Mouse (Mus musculus): ENCODE measurements around the gene Bmp8b. TPM values are rescaled to one million over a fixed set of nuclear protein-coding genes. Genes with fewer than 3 reads are reported as not detected.
"Not testable (repeated sequence)": the region's sequence is repeated elsewhere in the genome, so short reads cannot be mapped to it uniquely, and the experiment has no call there.

Bmp8b gene
- polyA plus RNA-seq, 1 experiment = not detected

GRCm38 (mm10) chr4:123155004-123155403 is 50.0 kb downstream of the Bmp8b start:
- Histone ChIP-seq H3K27ac (ENCODE audit: control insufficient read depth, insufficient read depth, low read depth, low read length, poor library complexity) (no peak overlapping the region), H3K4me1 (ENCODE audit: control insufficient read depth, insufficient read depth, low read length) (no peaks in the 10 kb centered on the region), H3K4me3 (replicated peaks; ENCODE audit: control insufficient read depth, low read depth, low read length) (no peak overlapping the region)
- TF ChIP-seq CTCF (IDR thresholded peaks at IDR 0.05; ENCODE audit: control insufficient read depth, insufficient read depth, low read length) (no peak), POLR2A (IDR thresholded peaks at IDR 0.05; ENCODE audit: borderline replicate concordance, control insufficient read depth, low read depth, low read length) (no peak)
- 25% methylated on average over 4 of the region's 4 CpGs for WGBS

GRCm38 (mm10) chr4:123155427-123155826 is 50.5 kb downstream of the Bmp8b start:
- H3K4me3 ChIP-seq (replicated peaks; ENCODE audit: control insufficient read depth, low read depth, low read length) = no peak overlapping the region
- TF ChIP-seq POLR2A (IDR thresholded peaks at IDR 0.05; ENCODE audit: borderline replicate concordance, control insufficient read depth, low read depth, low read length) (no peak), CTCF (IDR thresholded peaks at IDR 0.05; ENCODE audit: control insufficient read depth, insufficient read depth, low read length) (no peak)
- no peak overlapping the region for H3K27ac ChIP-seq (ENCODE audit: control insufficient read depth, insufficient read depth, low read depth, low read length, poor library complexity)
- WGBS = 45% methylated on average over 2 of the region's 2 CpGs
- H3K4me1 ChIP-seq (ENCODE audit: control insufficient read depth, insufficient read depth, low read length) = no peaks in the 10 kb centered on the region

GRCm38 (mm10) chr4:123155840-123156239 is 50.9 kb downstream of the Bmp8b start:
- H3K4me3 ChIP-seq (replicated peaks; ENCODE audit: control insufficient read depth, low read depth, low read length) = no peak overlapping the region
- no peak overlapping the region for H3K27ac ChIP-seq (ENCODE audit: control insufficient read depth, insufficient read depth, low read depth, low read length, poor library complexity)
- H3K4me1 ChIP-seq (ENCODE audit: control insufficient read depth, insufficient read depth, low read length) = no peaks in the 10 kb centered on the region
- TF ChIP-seq CTCF (IDR thresholded peaks at IDR 0.05; ENCODE audit: control insufficient read depth, insufficient read depth, low read length) = no peak
- no peak for TF ChIP-seq POLR2A (IDR thresholded peaks at IDR 0.05; ENCODE audit: borderline replicate concordance, control insufficient read depth, low read depth, low read length)

GRCm38 (mm10) chr4:123160571-123160970 is 55.6 kb downstream of the Bmp8b start:
- WGBS = 68% methylated on average over 6 of the region's 6 CpGs
- no peak overlapping the region for H3K27ac ChIP-seq (ENCODE audit: control insufficient read depth, insufficient read depth, low read depth, low read length, poor library complexity)
- no peak overlapping the region for H3K4me3 ChIP-seq (replicated peaks; ENCODE audit: control insufficient read depth, low read depth, low read length)
- no peak for TF ChIP-seq POLR2A (IDR thresholded peaks at IDR 0.05; ENCODE audit: borderline replicate concordance, control insufficient read depth, low read depth, low read length)
- TF ChIP-seq CTCF (IDR thresholded peaks at IDR 0.05; ENCODE audit: control insufficient read depth, insufficient read depth, low read length) = no peak
- H3K4me1 ChIP-seq (ENCODE audit: control insufficient read depth, insufficient read depth, low read length) = no peaks in the 10 kb centered on the region

- WGBS = 77% methylated on average over 3 of the region's 3 CpGs
- not testable (repeated sequence) for H3K4me3 ChIP-seq (replicated peaks; ENCODE audit: control insufficient read depth, low read depth, low read length); H3K27ac ChIP-seq (ENCODE audit: control insufficient read depth, insufficient read depth, low read depth, low read length, poor library complexity); H3K4me1 ChIP-seq (ENCODE audit: control insufficient read depth, insufficient read depth, low read length)
Measured at GRCm38 (mm10) chr4:123161251-123161650, 56.3 kb downstream of the Bmp8b start.

GRCm38 (mm10) chr4:123162305-123162917 is 57.4 kb downstream of the Bmp8b start:
- 8% methylated on average over 15 of the region's 15 CpGs for WGBS
- Histone ChIP-seq H3K27ac (ENCODE audit: control insufficient read depth, insufficient read depth, low read depth, low read length, poor library complexity) (no peak overlapping the region), H3K4me1 (ENCODE audit: control insufficient read depth, insufficient read depth, low read length) (no peaks in the 10 kb centered on the region), H3K4me3 (replicated peaks; ENCODE audit: control insufficient read depth, low read depth, low read length) (no peak overlapping the region)
- no peak for TF ChIP-seq POLR2A (IDR thresholded peaks at IDR 0.05; ENCODE audit: borderline replicate concordance, control insufficient read depth, low read depth, low read length)
- TF ChIP-seq CTCF (IDR thresholded peaks at IDR 0.05; ENCODE audit: control insufficient read depth, insufficient read depth, low read length) = no peak

GRCm38 (mm10) chr4:123164157-123164556 is 59.2 kb downstream of the Bmp8b start:
- Histone ChIP-seq H3K27ac (ENCODE audit: control insufficient read depth, insufficient read depth, low read depth, low read length, poor library complexity) (no peak overlapping the region), H3K4me3 (replicated peaks; ENCODE audit: control insufficient read depth, low read depth, low read length) (no peak overlapping the region), H3K4me1 (ENCODE audit: control insufficient read depth, insufficient read depth, low read length) (no peaks in the 10 kb centered on the region)
- TF ChIP-seq POLR2A (IDR thresholded peaks at IDR 0.05; ENCODE audit: borderline replicate concordance, control insufficient read depth, low read depth, low read length) (no peak), CTCF (IDR thresholded peaks at IDR 0.05; ENCODE audit: control insufficient read depth, insufficient read depth, low read length) (no peak)
- WGBS = 88% methylated on average over 15 of the region's 15 CpGs

GRCm38 (mm10) chr4:123171811-123172210 is 66.8 kb downstream of the Bmp8b start:
- H3K27ac ChIP-seq (ENCODE audit: control insufficient read depth, insufficient read depth, low read depth, low read length, poor library complexity) = no peak overlapping the region
- no peak overlapping the region for H3K4me3 ChIP-seq (replicated peaks; ENCODE audit: control insufficient read depth, low read depth, low read length)
- TF ChIP-seq CTCF (IDR thresholded peaks at IDR 0.05; ENCODE audit: control insufficient read depth, insufficient read depth, low read length) = no peak
- no peak for TF ChIP-seq POLR2A (IDR thresholded peaks at IDR 0.05; ENCODE audit: borderline replicate concordance, control insufficient read depth, low read depth, low read length)
- H3K4me1 ChIP-seq (ENCODE audit: control insufficient read depth, insufficient read depth, low read length) = no peaks in the 10 kb centered on the region

Other genes starting within 250 kb of the Bmp8b start
- gene Cap1, start 219.1 kb upstream of the Bmp8b start, polyA plus RNA-seq (2011; ENCODE audit: insufficient read depth, insufficient read length, low replicate concordance, missing spikeins) = 213 and 346 TPM in 2 replicates
- gene Mfsd2a, start 144.0 kb upstream of the Bmp8b start, polyA plus RNA-seq (2011; ENCODE audit: insufficient read depth, insufficient read length, low replicate concordance, missing spikeins) = not detected in 2 replicates
- 0.40 and 0.60 TPM in 2 replicates for gene Mycl, start 109.5 kb upstream of the Bmp8b start, polyA plus RNA-seq (2011; ENCODE audit: insufficient read depth, insufficient read length, low replicate concordance, missing spikeins)
- gene Trit1, start 88.6 kb upstream of the Bmp8b start, polyA plus RNA-seq (2011; ENCODE audit: insufficient read depth, insufficient read length, low replicate concordance, missing spikeins) = 7.3 and 12.3 TPM in 2 replicates
- gene Oxct2b, start 11.1 kb downstream of the Bmp8b start, polyA plus RNA-seq (2011; ENCODE audit: insufficient read depth, insufficient read length, low replicate concordance, missing spikeins) = 0.56 TPM in 1 of 2 replicates, not detected in the other
- 23.6 and 30.0 TPM in 2 replicates for gene Ppie, start 34.8 kb downstream of the Bmp8b start, polyA plus RNA-seq (2011; ENCODE audit: insufficient read depth, insufficient read length, low replicate concordance, missing spikeins)
- gene Hpcal4, start 78.1 kb downstream of the Bmp8b start, polyA plus RNA-seq (2011; ENCODE audit: insufficient read depth, insufficient read length, low replicate concordance, missing spikeins) = not detected in 2 replicates
- gene Nt5c1a, start 96.3 kb downstream of the Bmp8b start, polyA plus RNA-seq (2011; ENCODE audit: insufficient read depth, insufficient read length, low replicate concordance, missing spikeins) = not detected in 2 replicates
- 0.77 and 0.84 TPM in 2 replicates for gene Heyl, start 128.4 kb downstream of the Bmp8b start, polyA plus RNA-seq (2011; ENCODE audit: insufficient read depth, insufficient read length, low replicate concordance, missing spikeins)
- 147 and 150 TPM in 2 replicates for gene Pabpc4, start 157.2 kb downstream of the Bmp8b start, polyA plus RNA-seq (2011; ENCODE audit: insufficient read depth, insufficient read length, low replicate concordance, missing spikeins)
- gene Oxct2a, start 218.5 kb downstream of the Bmp8b start, polyA plus RNA-seq (2011; ENCODE audit: insufficient read depth, insufficient read length, low replicate concordance, missing spikeins) = not detected in 2 replicates
- gene Bmp8a, start 238.1 kb downstream of the Bmp8b start, polyA plus RNA-seq (2011; ENCODE audit: insufficient read depth, insufficient read length, low replicate concordance, missing spikeins) = not detected in 2 replicates